Mouse (Mus musculus) mouse embryonic stem cell (cell line): ENCODE data around the gene Zfp217.

Source experiments
- in situ Hi-C, 2 experiments: fragments of 300-500 bp; cut with MboI; formaldehyde crosslinking; loops; 1 replicate in 1 of 2; 3 replicates in 1 of 2; pipeline ENCODE4 v1.14.3; 2019 to 2020; ENCODE audit warnings: low sequenced_read_pairs in 2 of 2, low pct_unique_long_range_greater_than_20kb in 1 of 2, mixed read lengths in 1 of 2; ENCODE audit not compliant: unreplicated experiment in 1 of 2

Zfp217 gene

GRCm38 (mm10) chr2:170120139-170121027 lies 27.5 kb downstream of the Zfp217 start:
- in situ Hi-C loops, result loop anchor here in 1 of 2 experiments (10.0 kb wide), 1 partner anchor 94 kb away; no protein-coding TSS in a partner anchor

DNA sequence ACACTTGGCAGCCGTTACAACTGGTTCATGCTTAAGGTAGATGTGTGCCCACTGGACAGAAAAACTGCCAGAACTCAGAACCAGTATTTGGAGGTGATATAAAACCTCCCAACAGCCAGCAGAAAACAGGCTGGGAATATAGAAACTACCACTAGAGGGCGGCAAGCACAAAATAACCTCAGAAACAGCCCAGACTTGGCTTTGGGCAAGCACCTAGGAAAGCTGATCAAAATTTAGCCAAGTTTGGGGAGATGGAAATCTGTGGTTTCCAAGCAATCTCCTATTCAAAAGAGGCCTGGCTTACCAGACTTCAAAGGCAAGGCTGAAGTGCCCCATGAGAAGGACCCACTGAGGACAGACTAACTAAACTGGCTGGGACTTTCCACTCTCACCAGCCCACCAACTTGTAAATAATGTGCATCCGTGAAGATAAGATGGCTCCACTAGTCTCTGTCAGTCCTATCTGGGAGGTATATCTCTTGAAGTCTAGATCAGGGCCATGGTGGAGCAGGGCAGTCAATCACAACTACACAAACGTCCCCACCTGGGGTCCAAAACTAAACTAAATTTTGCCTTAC lies 31.1 kb downstream of the Zfp217 start:
- in situ Hi-C loops, result no loop called here

- in situ Hi-C loops, result no loop called here
Observed at GRCm38 (mm10) chr2:170110306-170110705, 37.6 kb downstream of the Zfp217 start.

DNA sequence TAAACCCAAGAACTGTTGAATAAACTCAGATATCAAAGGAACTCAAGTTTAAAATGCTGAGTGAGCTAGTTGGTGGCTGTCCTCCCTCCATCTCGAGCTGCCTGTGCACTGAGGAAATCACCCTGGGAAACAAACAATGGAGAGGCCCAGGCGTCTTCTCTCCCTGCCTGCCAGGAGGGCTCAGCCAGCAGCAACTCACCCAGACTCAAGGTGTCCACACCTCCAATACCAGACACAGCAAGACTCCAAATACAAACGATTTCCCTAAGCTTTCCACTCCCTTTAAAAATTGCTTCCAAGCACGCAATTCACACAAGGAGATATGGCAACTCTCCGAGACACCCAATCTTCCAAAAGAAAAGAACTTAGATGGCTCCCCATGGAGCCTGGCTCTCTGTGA lies 38.4 kb downstream of the Zfp217 start:
- in situ Hi-C loops, result no loop called here

DNA sequence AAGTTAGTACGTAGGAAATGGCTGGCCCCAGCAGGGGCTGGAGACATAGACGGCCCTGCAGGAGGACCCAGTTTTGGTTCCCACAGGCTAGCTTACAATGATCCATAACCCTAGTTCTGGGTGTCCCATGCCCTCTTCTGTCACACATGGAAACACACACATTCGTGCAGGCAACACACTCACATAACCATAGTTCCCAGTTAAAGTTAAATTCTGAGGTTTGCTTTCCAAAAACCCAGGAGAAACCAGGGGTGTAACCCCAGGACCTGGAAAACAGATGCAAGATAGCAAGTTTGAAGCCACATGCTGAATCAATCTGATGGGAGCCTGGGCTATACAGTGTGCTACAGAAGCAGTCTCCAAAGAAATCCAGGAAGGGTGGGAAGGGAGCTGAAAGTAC lies 40.1 kb downstream of the Zfp217 start:
- in situ Hi-C loops, result no loop called here

- in situ Hi-C loops, result no loop called here
Observed at GRCm38 (mm10) chr2:170106000-170106399, 41.9 kb downstream of the Zfp217 start.

- in situ Hi-C loops, result no loop called here
Observed at GRCm38 (mm10) chr2:170104396-170104795, 43.5 kb downstream of the Zfp217 start.

- in situ Hi-C loops, result no loop called here
Observed at GRCm38 (mm10) chr2:170103852-170104251, 44.1 kb downstream of the Zfp217 start.

GRCm38 (mm10) chr2:170103341-170103740 lies 44.6 kb downstream of the Zfp217 start:
- in situ Hi-C loops, result no loop called here

- in situ Hi-C loops, result no loop called here
Observed at GRCm38 (mm10) chr2:170101932-170102331, 46.0 kb downstream of the Zfp217 start.

GRCm38 (mm10) chr2:170101132-170101531 lies 46.8 kb downstream of the Zfp217 start:
- in situ Hi-C loops, result no loop called here

DNA sequence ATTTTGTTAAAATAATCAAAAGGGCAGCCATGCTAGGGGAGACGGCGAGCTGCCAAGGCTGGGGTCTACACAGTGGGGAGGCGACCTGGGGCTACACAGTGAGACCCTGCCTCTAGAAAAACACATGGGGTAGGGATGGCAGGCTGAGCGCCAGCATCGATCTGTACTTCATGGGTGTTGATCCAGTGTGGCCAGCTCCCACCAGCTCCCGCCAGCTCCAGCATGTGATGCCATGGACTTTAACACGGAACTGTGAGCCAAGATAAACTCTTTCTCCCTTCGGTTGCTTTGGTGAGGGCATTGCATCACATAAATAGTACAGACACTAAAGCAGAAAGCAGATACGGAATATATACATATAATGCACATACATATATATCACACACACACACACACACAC lies 53.0 kb downstream of the Zfp217 start:
- in situ Hi-C loops, result loop anchor here (5.0 kb wide), 1 partner anchor 38 kb away; no protein-coding TSS in a partner anchor

DNA sequence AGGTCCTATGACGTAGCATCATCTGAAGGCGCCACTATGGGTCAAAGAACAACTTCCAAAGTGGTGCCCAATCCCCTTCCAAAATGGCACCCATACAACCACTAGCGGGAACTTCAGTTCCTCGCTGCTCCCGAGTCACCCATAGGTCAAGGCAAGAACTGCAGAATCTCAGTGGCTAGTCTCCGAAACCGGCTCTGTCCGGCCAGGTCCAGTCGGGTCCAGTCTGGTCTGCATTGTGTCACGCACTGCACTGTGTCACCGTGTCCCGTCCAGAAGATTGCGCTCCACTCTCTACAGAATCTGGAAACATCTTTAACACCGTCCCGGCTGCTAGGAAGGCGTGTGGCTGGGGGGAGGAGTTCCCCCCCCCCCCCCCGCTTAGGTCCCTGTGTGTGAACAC lies 53.7 kb downstream of the Zfp217 start:
- in situ Hi-C loops, result no loop called here

GRCm38 (mm10) chr2:170091563-170092443 lies 56.1 kb downstream of the Zfp217 start:
- in situ Hi-C loops, result no loop called here

- in situ Hi-C loops, result no loop called here
Observed at GRCm38 (mm10) chr2:170078442-170079017, 69.4 kb downstream of the Zfp217 start.

GRCm38 (mm10) chr2:170078041-170078440 lies 69.9 kb downstream of the Zfp217 start:
- in situ Hi-C loops, result no loop called here

DNA sequence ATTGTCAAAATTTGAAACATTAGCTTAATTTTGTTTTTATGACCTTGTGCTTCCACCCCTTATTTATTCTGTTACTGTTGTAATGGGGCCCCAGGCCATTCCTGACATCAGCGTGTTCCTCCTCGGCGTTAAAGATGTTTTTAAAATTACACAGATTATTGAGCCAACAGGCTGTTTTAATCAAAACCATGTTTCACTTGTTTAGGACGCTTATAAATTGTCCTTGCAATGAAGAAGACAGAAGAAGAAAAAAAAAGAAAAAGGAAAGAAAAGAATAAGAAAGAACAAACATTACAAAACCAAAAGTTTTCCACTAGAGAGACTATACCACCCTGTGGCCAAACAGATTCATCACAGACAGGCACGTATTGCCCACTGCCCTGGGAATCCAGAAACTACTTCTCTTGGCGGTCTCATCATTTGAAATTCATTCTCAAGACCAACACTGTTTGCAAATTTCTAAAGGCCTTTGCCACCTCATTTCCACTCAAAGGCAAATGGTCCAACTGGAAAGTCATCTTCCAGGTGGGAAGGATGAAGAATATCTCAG lies 70.9 kb downstream of the Zfp217 start:
- in situ Hi-C loops, result no loop called here

- in situ Hi-C loops, result no loop called here
Observed at GRCm38 (mm10) chr2:170070641-170071241, 77.2 kb downstream of the Zfp217 start.
